9 mouse cellular contexts compared by ENCODE assay signal in genomic region chr16:94972080-94972855, GRCm38 (mm10). TPM values are rescaled to one million over a fixed set of nuclear protein-coding genes. Genes with fewer than 3 reads are reported as not detected.
DNase-seq lines count a peak whose midpoint lies in the region; ATAC-seq and TF ChIP-seq lines count a peak whose summit lies in the region.
"Had no signal": no experiment of that assay in that cellular context is flagged by ENCODE, and none has a peak within 500 bp of the region (broad histone marks: within the 10 kb centered on the region; RNA-seq: fewer than 3 reads in every experiment).

No protein-coding gene starts in this region.

- intact Hi-C loops in left cerebral cortex, adult 2 months (cut with DNase I) = no loop called here

- TF ChIP-seq POLR2A in kidney, adult 2 months (IDR thresholded peaks at IDR 0.05; ENCODE audit: low read depth, low read length) = no peak

- no peak for TF ChIP-seq CTCF in kidney, adult 2 months (conservative IDR thresholded peaks at IDR 0.05; ENCODE audit: insufficient read depth, insufficient read length, low read depth, low read length)
- TF ChIP-seq CTCF in left cerebral cortex, adult 2 months (IDR thresholded peaks at IDR 0.05) = no peak

- ATAC-seq in liver, embryonic 13.5 days (ENCODE audit: low read depth) = no peak

- no peak overlapping the region for H3K9ac ChIP-seq in liver, embryonic 13.5 days

- no peak overlapping the region for H3K4me2 ChIP-seq in liver, embryonic 13.5 days

- H3K27ac ChIP-seq in kidney, adult 2 months (ENCODE audit: insufficient read depth, low read depth, low read length) = no peak overlapping the region
- H3K27ac ChIP-seq in liver, embryonic 13.5 days = no peak overlapping the region
- H3K27ac ChIP-seq in left cerebral cortex, adult 2 months = no peak overlapping the region
- H3K27ac ChIP-seq: macrophage had no signal

- peak; percentile 2 for DNase-seq in kidney, adult 2 months
- DNase-seq in kidney, adult 11 months = no peak
- DNase-seq in ES-CJ7 (ENCODE audit: low read depth, low spot score) = peak; percentile 90
- peak; percentile 38 for DNase-seq in adrenal gland, postnatal 25 days
- peak; percentile 3 for DNase-seq in liver, embryonic 13.5 days
- DNase-seq in left cerebral cortex, adult 2 months (ENCODE audit: extremely low spot score in 1 of 2, low spot score in 2 of 2) = no peak
- no peak for DNase-seq in spleen, postnatal 4 days (ENCODE audit: low spot score in 2 of 2)
- no peak for DNase-seq in layer of hippocampus, postnatal 25 days (ENCODE audit: extremely low spot score in 1 of 2, low spot score in 1 of 2)

- H3K4me1 ChIP-seq in kidney, adult 2 months (ENCODE audit: control insufficient read depth, insufficient read depth, low read length) = no peaks in the 10 kb centered on the region
- H3K4me1 ChIP-seq in liver, embryonic 13.5 days (replicated peaks) = no peaks in the 10 kb centered on the region

- WGBS in kidney, adult 2 months = 44% methylated on average over 14 of the region's 14 CpGs
- 35% methylated on average over 14 of the region's 14 CpGs for WGBS in liver, embryonic 13.5 days (ENCODE audit: insufficient replicate concordance)

- H3K9me3 ChIP-seq in liver, embryonic 13.5 days (replicated peaks) = no peaks in the 10 kb centered on the region

- no peaks in the 10 kb centered on the region for H3K27me3 ChIP-seq in kidney, adult 2 months (replicated peaks; ENCODE audit: control insufficient read depth, insufficient read depth, low read length)
- no peaks in the 10 kb centered on the region for H3K27me3 ChIP-seq in liver, embryonic 13.5 days

- no peak overlapping the region for H3K4me3 ChIP-seq in kidney, adult 2 months (ENCODE audit: insufficient read depth, low read depth, low read length)
- no peak overlapping the region for H3K4me3 ChIP-seq in liver, embryonic 13.5 days (replicated peaks)
- H3K4me3 ChIP-seq in left cerebral cortex, adult 2 months = no peak overlapping the region

- H3K36me3 ChIP-seq in kidney, adult 2 months (ENCODE audit: control insufficient read depth, insufficient read depth, low read length) = no peaks in the 10 kb centered on the region
- H3K36me3 ChIP-seq in liver, embryonic 13.5 days = no peaks in the 10 kb centered on the region

RNA-seq across cellular contexts. Expression of gene Kcnj6, which starts 25.2 kb away (rescaled TPM):
- not detected in 2 replicates for polyA plus RNA-seq in kidney, adult 2 months (2012; rRNA removed)
- 1.1 and 1.2 TPM in 2 replicates for total RNA-seq in adrenal gland, postnatal 25 days (2021)
- polyA plus RNA-seq in liver, embryonic 13.5 days (2015; fragmentation: Nextera tagmentation; extraction: Ambion mirVana) = not detected in 2 replicates
- 10 to 100 TPM; 93.5 to 98.3 TPM for total RNA-seq in left cerebral cortex, adult 2 months (2021)
- total RNA-seq in layer of hippocampus, postnatal 25 days (2021) = 100 to 1,000 TPM in 1 of 2 experiments, 10 to 100 TPM in 1; 99.2 to 128 TPM

Comparison
In these comparisons a context has a peak if more than half of its experiments do, and no peak if none do; other contexts are left out.
1. DNase-seq: peak in kidney, adult 2 months (single experiment), ES-CJ7 (single experiment), adrenal gland, postnatal 25 days (single experiment) and liver, embryonic 13.5 days (single experiment); none in kidney, adult 11 months (single experiment), left cerebral cortex, adult 2 months (0 of 2), spleen, postnatal 4 days (0 of 2) and layer of hippocampus, postnatal 25 days (0 of 2).
2. RNA of gene Kcnj6, which starts 25.2 kb away (total RNA-seq): 99.2 to 128 TPM in layer of hippocampus, postnatal 25 days and 93.5 to 98.3 TPM in left cerebral cortex, adult 2 months; 1.1 to 1.2 TPM in adrenal gland, postnatal 25 days; every median in the first group is over 10 times any median in the second.